Mouse (Mus musculus): ENCODE measurements around the gene Pgrmc1.
A peak's percentile ranks its signal among the peaks of the same experiment; 100 is the strongest.
"Not testable (repeated sequence)": the region's sequence is repeated elsewhere in the genome, so short reads cannot be mapped to it uniquely, and the experiment has no call there.

The Pgrmc1 gene

GRCm38 (mm10) chrX:36597707-36598389, at the start of gene Pgrmc1:
TSS of gene Pgrmc1 (plus strand) at chrX:36598206.
- peak; percentile 73 for DNase-seq (ENCODE audit: low read depth, low spot score)

GRCm38 (mm10) chrX:36548798-36549197, 49.2 kb upstream of the Pgrmc1 start:
- no peak for DNase-seq (ENCODE audit: low read depth, low spot score)

- DNase-seq (ENCODE audit: low read depth, low spot score), result no peak
These were observed 47.1 kb upstream of the Pgrmc1 start for GRCm38 (mm10) chrX:36550906-36551305.

- DNase-seq (ENCODE audit: low read depth, low spot score), result no peak
These were observed 46.7 kb upstream of the Pgrmc1 start for GRCm38 (mm10) chrX:36551351-36551750.

- DNase-seq (ENCODE audit: low read depth, low spot score), result no peak
These were observed 45.9 kb upstream of the Pgrmc1 start for GRCm38 (mm10) chrX:36552055-36552587.

GRCm38 (mm10) chrX:36552715-36553114, 45.3 kb upstream of the Pgrmc1 start:
- no peak for DNase-seq (ENCODE audit: low read depth, low spot score)

- DNase-seq (ENCODE audit: low read depth, low spot score), result not testable (repeated sequence)
These were observed 42.8 kb upstream of the Pgrmc1 start for GRCm38 (mm10) chrX:36555196-36555595.

- no peak for DNase-seq (ENCODE audit: low read depth, low spot score)
These were observed 37.8 kb upstream of the Pgrmc1 start for GRCm38 (mm10) chrX:36560170-36560569.

GRCm38 (mm10) chrX:36561650-36562049, 36.4 kb upstream of the Pgrmc1 start:
- DNase-seq (ENCODE audit: low read depth, low spot score), result peak; percentile 26

GRCm38 (mm10) chrX:36562079-36562478, 35.9 kb upstream of the Pgrmc1 start:
- no peak for DNase-seq (ENCODE audit: low read depth, low spot score)

- DNase-seq (ENCODE audit: low read depth, low spot score), result no peak
These were observed 11.2 kb upstream of the Pgrmc1 start for GRCm38 (mm10) chrX:36586629-36587303.

GRCm38 (mm10) chrX:36587304-36588209, 10.4 kb upstream of the Pgrmc1 start:
- DNase-seq (ENCODE audit: low read depth, low spot score), result no peak

- no peak for DNase-seq (ENCODE audit: low read depth, low spot score)
These were observed 7.7 kb upstream of the Pgrmc1 start for GRCm38 (mm10) chrX:36590266-36590665.

GRCm38 (mm10) chrX:36591120-36591519, 6.9 kb upstream of the Pgrmc1 start:
- no peak for DNase-seq (ENCODE audit: low read depth, low spot score)

- DNase-seq (ENCODE audit: low read depth, low spot score), result no peak
These were observed 6.5 kb upstream of the Pgrmc1 start for GRCm38 (mm10) chrX:36591539-36591938.

GRCm38 (mm10) chrX:36595247-36595646, 2.8 kb upstream of the Pgrmc1 start:
- DNase-seq (ENCODE audit: low read depth, low spot score), result no peak

GRCm38 (mm10) chrX:36596483-36597120, 1.4 kb upstream of the Pgrmc1 start:
- not testable (repeated sequence) for DNase-seq (ENCODE audit: low read depth, low spot score)

- DNase-seq (ENCODE audit: low read depth, low spot score), result no peak
These were observed 394 bp downstream of the Pgrmc1 start for GRCm38 (mm10) chrX:36598390-36598810.

GRCm38 (mm10) chrX:36598861-36599344, 897 bp downstream of the Pgrmc1 start:
- DNase-seq (ENCODE audit: low read depth, low spot score), result peak; percentile 3

- DNase-seq (ENCODE audit: low read depth, low spot score), result no peak
These were observed 1.6 kb downstream of the Pgrmc1 start for GRCm38 (mm10) chrX:36599656-36600055.

- DNase-seq (ENCODE audit: low read depth, low spot score), result peak; percentile 35
These were observed 2.1 kb downstream of the Pgrmc1 start for GRCm38 (mm10) chrX:36600066-36600465.
